Mouse (Mus musculus) heart, embryonic 16.5 days (tissue): ENCODE data around the gene Hspb8. TPM values are rescaled to one million over a fixed set of nuclear protein-coding genes. Genes with fewer than 3 reads are reported as not detected.
A peak's percentile ranks its signal among the peaks of the same experiment; 100 is the strongest.

ENCODE experiments used
- ATAC-seq: fragments of 200-750 bp; cut with Nextera tagmentation; replicated peaks from 2 replicates; pipeline ENCODE4 v1.8.0; 2017; ENCODE audit warnings: moderate number of reproducible peaks; ENCODE audit not compliant: insufficient read depth, low FRiP score; ENCODE audit errors: extremely low read depth
- H3K27ac ChIP-seq: fragments of 300-500 bp; sonication (generic); 2 replicates; pipeline ENCODE4 v1.5.1; 2014; ENCODE audit warnings: mild to moderate bottlenecking, low read length, control low read depth, moderate library complexity
- H3K27me3 ChIP-seq: fragments of 300-500 bp; sonication (generic); 2 replicates; pipeline ENCODE4 v1.6.1; 2014; ENCODE audit warnings: low read length, mixed read lengths; ENCODE audit not compliant: control insufficient read depth, insufficient read depth
- H3K36me3 ChIP-seq: fragments of 300-500 bp; sonication (generic); 2 replicates; pipeline ENCODE4 v1.6.1; 2014; ENCODE audit not compliant: control insufficient read depth, insufficient read depth
- H3K4me1 ChIP-seq: fragments of 300-500 bp; sonication (generic); 2 replicates; pipeline ENCODE4 v1.6.1; 2014; ENCODE audit warnings: low read length, mixed read lengths; ENCODE audit not compliant: control insufficient read depth, insufficient read depth
- H3K4me2 ChIP-seq: fragments of 300-500 bp; sonication (generic); 2 replicates; pipeline ENCODE4 v1.6.1; 2014; ENCODE audit warnings: low read depth, mild to moderate bottlenecking, control low read depth, low read length
- H3K4me3 ChIP-seq: fragments of 300-500 bp; sonication (generic); 2 replicates; pipeline ENCODE4 v1.5.1; 2014; ENCODE audit warnings: mild to moderate bottlenecking, control low read depth, low read length
- H3K9ac ChIP-seq: fragments of 300-500 bp; sonication (generic); 2 replicates; pipeline ENCODE4 v1.6.1; 2014; ENCODE audit warnings: low read length, control low read depth
- H3K9me3 ChIP-seq: fragments of 300-500 bp; sonication (generic); replicated peaks from 2 replicates; pipeline ENCODE4 v1.6.1; 2016; ENCODE audit warnings: low read length; ENCODE audit not compliant: control insufficient read depth
- WGBS: fragments of 180-500 bp; shearing (Covaris S2); extraction: QIAGEN DNeasy Blood & Tissue Kit; methylation state at CpG from one replicate; pipeline ENCODE4 v1.1.7; 2014; 5-methylcytosine and 5-hydroxymethylcytosine counted together
- polyA plus RNA-seq: library from polyadenylated mRNA; unstranded; fragments of >200 nt; fragmentation: Nextera tagmentation; extraction: Ambion mirVana; gene quantifications from 2 replicates; pipeline ENCODE4 v1.2.1, GENCODE M21; 2015

Gene Hspb8
- polyA plus RNA-seq, 1 experiment from 2014 or later: 31.1 TPM

- Histone ChIP-seq H3K27me3 (no peaks in the 10 kb centered on the region), H3K9me3 (no peaks in the 10 kb centered on the region), H3K9ac (peak overlapping the region; percentile 69), H3K4me1 (peaks cover 48% of the 10 kb centered on the region), H3K4me2 (peak overlapping the region; percentile 66), H3K36me3 (peaks cover 3% of the 10 kb centered on the region; the same call in 1 of the 2 replicates), H3K4me3 (peak overlapping the region; percentile 51), H3K27ac (peak overlapping the region; percentile 87)
- WGBS: 8% methylated on average over 6 of the region's 6 CpGs
- no peak for ATAC-seq
Measured at GRCm38 (mm10) chr5:116420759-116421225, 1.9 kb downstream of the Hspb8 start.

- Histone ChIP-seq H3K9ac (peak overlapping the region; percentile 69), H3K9me3 (no peaks in the 10 kb centered on the region), H3K27ac (peak overlapping the region; percentile 87), H3K27me3 (no peaks in the 10 kb centered on the region), H3K36me3 (peaks cover 3% of the 10 kb centered on the region; the same call in 1 of the 2 replicates), H3K4me1 (peaks cover 53% of the 10 kb centered on the region), H3K4me2 (peak overlapping the region; percentile 66), H3K4me3 (peak overlapping the region; percentile 51)
- ATAC-seq: no peak
- WGBS: 90% methylated on average over 1 of the region's 1 CpGs
Measured at GRCm38 (mm10) chr5:116420213-116420612, 2.5 kb downstream of the Hspb8 start.

- H3K9me3 ChIP-seq: no peaks in the 10 kb centered on the region
- peak overlapping the region; percentile 66 for H3K4me2 ChIP-seq
- H3K4me1 ChIP-seq: peaks cover 53% of the 10 kb centered on the region
- peaks cover 9% of the 10 kb centered on the region; the same call in 1 of the 2 replicates for H3K36me3 ChIP-seq
- peak overlapping the region; percentile 68 for H3K27ac ChIP-seq
- H3K9ac ChIP-seq: peak overlapping the region; percentile 62
- peak overlapping the region; percentile 51 for H3K4me3 ChIP-seq
- ATAC-seq: no peak
- H3K27me3 ChIP-seq: no peaks in the 10 kb centered on the region
- WGBS: 47% methylated on average over 6 of the region's 6 CpGs
Measured at GRCm38 (mm10) chr5:116419322-116420045, 3.2 kb downstream of the Hspb8 start.

- Histone ChIP-seq H3K27ac (peak overlapping the region; percentile 68), H3K36me3 (peaks cover 11% of the 10 kb centered on the region), H3K9ac (peak overlapping the region; percentile 25; the same call in 1 of the 2 replicates), H3K27me3 (no peaks in the 10 kb centered on the region), H3K9me3 (no peaks in the 10 kb centered on the region), H3K4me3 (no peak overlapping the region), H3K4me1 (peaks cover 45% of the 10 kb centered on the region), H3K4me2 (peak overlapping the region; percentile 1; the same call in 1 of the 2 replicates)
- 24% methylated on average over 5 of the region's 5 CpGs for WGBS
- no peak for ATAC-seq
Measured at GRCm38 (mm10) chr5:116416208-116416607, 6.5 kb downstream of the Hspb8 start.

GRCm38 (mm10) chr5:116409689-116410590, 12.7 kb downstream of the Hspb8 start:
- peaks cover 36% of the 10 kb centered on the region for H3K4me1 ChIP-seq
- WGBS: 9% methylated on average over 16 of the region's 16 CpGs
- H3K4me2 ChIP-seq: peak overlapping the region; percentile 28; the same call in 1 of the 2 replicates
- no peaks in the 10 kb centered on the region for H3K27me3 ChIP-seq
- peaks cover 13% of the 10 kb centered on the region for H3K36me3 ChIP-seq
- H3K4me3 ChIP-seq: no peak overlapping the region
- no peaks in the 10 kb centered on the region for H3K9me3 ChIP-seq
- peak; percentile 37; the same call in 1 of the 2 replicates for ATAC-seq
- peak overlapping the region; percentile 37 for H3K27ac ChIP-seq
- H3K9ac ChIP-seq: 0 out of 2 replicates have a peak overlapping the region, but pooled peaks have one; percentile 3

GRCm38 (mm10) chr5:116408965-116409364, 13.7 kb downstream of the Hspb8 start:
- Histone ChIP-seq H3K36me3 (peaks cover 10% of the 10 kb centered on the region), H3K9me3 (no peaks in the 10 kb centered on the region), H3K4me1 (peaks cover 34% of the 10 kb centered on the region), H3K9ac (no peak overlapping the region), H3K4me3 (no peak overlapping the region), H3K4me2 (no peak overlapping the region), H3K27me3 (no peaks in the 10 kb centered on the region), H3K27ac (no peak overlapping the region)
- 61% methylated on average over 9 of the region's 9 CpGs for WGBS
- no peak for ATAC-seq

GRCm38 (mm10) chr5:116407936-116408335, 14.7 kb downstream of the Hspb8 start:
- H3K27me3 ChIP-seq: no peaks in the 10 kb centered on the region
- 0 out of 2 replicates have a peak, but pooled peaks have one; percentile 16 for ATAC-seq
- H3K27ac ChIP-seq: peak overlapping the region; percentile 54
- H3K9ac ChIP-seq: no peak overlapping the region
- no peak overlapping the region for H3K4me2 ChIP-seq
- WGBS: 18% methylated on average over 6 of the region's 6 CpGs
- H3K36me3 ChIP-seq: peaks cover 10% of the 10 kb centered on the region
- H3K4me1 ChIP-seq: peaks cover 28% of the 10 kb centered on the region
- no peaks in the 10 kb centered on the region for H3K9me3 ChIP-seq
- H3K4me3 ChIP-seq: no peak overlapping the region

GRCm38 (mm10) chr5:116407321-116407720, 15.3 kb downstream of the Hspb8 start:
- Histone ChIP-seq H3K4me1 (peaks cover 28% of the 10 kb centered on the region), H3K9ac (no peak overlapping the region), H3K36me3 (peaks cover 9% of the 10 kb centered on the region), H3K4me2 (no peak overlapping the region), H3K4me3 (no peak overlapping the region), H3K27ac (peak overlapping the region; percentile 54), H3K9me3 (no peaks in the 10 kb centered on the region), H3K27me3 (no peaks in the 10 kb centered on the region)
- 37% methylated on average over 4 of the region's 4 CpGs for WGBS
- ATAC-seq: 0 out of 2 replicates have a peak, but pooled peaks have one; percentile 39
